Mouse (Mus musculus) CH12.LX (cell line): ENCODE measurements around the gene Smarca2. TPM values are rescaled to one million over a fixed set of nuclear protein-coding genes. Genes with fewer than 3 reads are reported as not detected.
A peak's percentile ranks its signal among the peaks of the same experiment; 100 is the strongest.

ENCODE experiments used
- DNase-seq: peaks from one replicate; pipeline ENCODE4 v3.0.0-alpha.2; 2013; ENCODE audit errors: extremely low read depth
- H3K27ac ChIP-seq: 2 replicates; pipeline ENCODE4 v1.5.1; 2012; ENCODE audit warnings: low read depth, mild to moderate bottlenecking, control low read depth, moderate library complexity; ENCODE audit not compliant: insufficient read depth
- H3K27me3 ChIP-seq: replicated peaks from 2 replicates; pipeline ENCODE3; 2012; ENCODE audit warnings: inconsistent platforms
- H3K36me3 ChIP-seq, 2 experiments: replicated peaks in 1 of 2; 2 replicates each; pipeline versions ENCODE3 to v1.6.1; 2012; ENCODE audit warnings: inconsistent platforms in 1 of 2, low read length in 1 of 2, mild to moderate bottlenecking in 1 of 2, mixed read lengths in 1 of 2, moderate library complexity in 1 of 2; ENCODE audit not compliant: control insufficient read depth in 1 of 2, insufficient read depth in 1 of 2
- H3K4me1 ChIP-seq, 2 experiments: 2 replicates each; pipeline ENCODE4 v1.6.1; 2012; ENCODE audit warnings: inconsistent platforms in 1 of 2, moderate library complexity in 1 of 2; ENCODE audit not compliant: insufficient read depth in 2 of 2, control insufficient read depth in 1 of 2
- H3K4me2 ChIP-seq: 2 replicates; pipeline ENCODE4 v1.6.1; 2012; ENCODE audit warnings: low read depth, mild to moderate bottlenecking, control low read depth; ENCODE audit not compliant: poor library complexity, insufficient read depth, severe bottlenecking
- H3K4me3 ChIP-seq, 3 experiments: fragments of 150-350 bp in 1 of 3; sonication (generic) in 1 of 3; replicated peaks in 1 of 3; 2 replicates each; pipeline versions ENCODE3 to v1.5.1; 2011 to 2012; ENCODE audit warnings: low read depth in 2 of 3, low read length in 2 of 3, mild to moderate bottlenecking in 2 of 3, moderate library complexity in 2 of 3, control low read depth in 1 of 3, improper control_type of control experiment in 1 of 3, inconsistent platforms in 1 of 3, mixed read lengths in 1 of 3; ENCODE audit not compliant: poor library complexity in 1 of 3
- H3K79me2 ChIP-seq: replicated peaks from 2 replicates; pipeline ENCODE4 v1.6.1; 2012; ENCODE audit warnings: mild to moderate bottlenecking, moderate library complexity; ENCODE audit not compliant: control insufficient read depth, poor library complexity, insufficient read depth, severe bottlenecking; ENCODE audit errors: extremely low read depth
- H3K9ac ChIP-seq: 2 replicates; pipeline ENCODE4 v1.6.1; 2012; ENCODE audit warnings: low read depth, mild to moderate bottlenecking, control low read depth, moderate library complexity; ENCODE audit not compliant: insufficient read depth
- H3K9me3 ChIP-seq: replicated peaks from 2 replicates; pipeline ENCODE3; 2012; ENCODE audit warnings: low read length, inconsistent platforms, mixed read lengths
- BHLHE40 ChIP-seq: IDR thresholded peaks from 2 replicates; pipeline ENCODE4 v1.6.1; 2011; ENCODE audit warnings: mild to moderate bottlenecking, low read depth, low read length, improper control_type of control experiment
- CHD1 ChIP-seq: IDR thresholded peaks from 2 replicates; pipeline ENCODE4 v1.6.1; 2012; ENCODE audit warnings: low read depth, low read length, improper control_type of control experiment, inconsistent platforms
- CHD2 ChIP-seq: IDR thresholded peaks from 2 replicates; pipeline ENCODE4 v1.6.1; 2011; ENCODE audit warnings: low read length, improper control_type of control experiment
- CTCF ChIP-seq, 2 experiments: IDR thresholded peaks in 1 of 2; conservative IDR thresholded peaks in 1 of 2; 2 replicates each; pipeline ENCODE4 v1.5.1; 2011 to 2012; ENCODE audit warnings: low read depth in 2 of 2, low read length in 2 of 2, improper control_type of control experiment in 1 of 2, inconsistent platforms in 1 of 2, mild to moderate bottlenecking in 1 of 2, moderate library complexity in 1 of 2
- E2F4 ChIP-seq: IDR thresholded peaks from 2 replicates; pipeline ENCODE4 v1.6.1; 2011; ENCODE audit warnings: low read depth, low read length, improper control_type of control experiment; ENCODE audit not compliant: insufficient replicate concordance
- ELF1 ChIP-seq: IDR thresholded peaks from 2 replicates; pipeline ENCODE4 v1.6.1; 2014; ENCODE audit warnings: low read depth, mild to moderate bottlenecking, inconsistent platforms, low read length, improper control_type of control experiment
- ETS1 ChIP-seq: conservative IDR thresholded peaks from 2 replicates; pipeline ENCODE4 v1.6.1; 2012; ENCODE audit warnings: low read depth, mild to moderate bottlenecking, inconsistent platforms, low read length, improper control_type of control experiment, moderate library complexity
- GABPA ChIP-seq: IDR thresholded peaks from 2 replicates; pipeline ENCODE4 v1.6.1; 2012; ENCODE audit warnings: low read depth, low read length, improper control_type of control experiment, inconsistent platforms; ENCODE audit not compliant: insufficient replicate concordance
- HCFC1 ChIP-seq: IDR thresholded peaks from 2 replicates; pipeline ENCODE4 v1.6.1; 2012; ENCODE audit warnings: low read depth, mild to moderate bottlenecking, inconsistent platforms, low read length, improper control_type of control experiment
- IRF4 ChIP-seq: IDR thresholded peaks from 2 replicates; pipeline ENCODE4 v1.6.1; 2014; ENCODE audit warnings: low read depth, mild to moderate bottlenecking, inconsistent platforms, low read length, improper control_type of control experiment
- JUN ChIP-seq: IDR thresholded peaks from 2 replicates; pipeline ENCODE4 v1.6.1; 2011; ENCODE audit warnings: low read depth, mild to moderate bottlenecking, low read length, improper control_type of control experiment, moderate library complexity; ENCODE audit not compliant: insufficient read depth
- JUND ChIP-seq: conservative IDR thresholded peaks from 2 replicates; pipeline ENCODE4 v1.6.1; 2011; ENCODE audit warnings: low read depth, low read length, improper control_type of control experiment
- KAT2A ChIP-seq: IDR thresholded peaks from 2 replicates; pipeline ENCODE4 v1.6.1; 2012; ENCODE audit warnings: low read length, improper control_type of control experiment, inconsistent platforms; ENCODE audit not compliant: insufficient replicate concordance
- MAFK ChIP-seq: IDR thresholded peaks from 2 replicates; pipeline ENCODE4 v1.6.1; 2011; ENCODE audit warnings: low read length, improper control_type of control experiment; ENCODE audit not compliant: insufficient replicate concordance
- MAX ChIP-seq: IDR thresholded peaks from 2 replicates; pipeline ENCODE4 v1.6.1; 2011; ENCODE audit warnings: low read length, improper control_type of control experiment
- MAZ ChIP-seq: IDR thresholded peaks from 2 replicates; pipeline ENCODE4 v1.6.1; 2012; ENCODE audit warnings: low read depth, mild to moderate bottlenecking, inconsistent platforms, low read length, improper control_type of control experiment, moderate library complexity
- MEF2A ChIP-seq: IDR thresholded peaks from 2 replicates; pipeline ENCODE4 v1.6.1; 2014; ENCODE audit warnings: low read depth, mild to moderate bottlenecking, inconsistent platforms, low read length, improper control_type of control experiment, borderline replicate concordance
- NELFE ChIP-seq: IDR thresholded peaks from 2 replicates; pipeline ENCODE4 v1.6.1; 2011; ENCODE audit warnings: low read depth, low read length, improper control_type of control experiment
- NRF1 ChIP-seq: IDR thresholded peaks from 2 replicates; pipeline ENCODE4 v1.6.1; 2014; ENCODE audit warnings: low read depth, mild to moderate bottlenecking, inconsistent platforms, low read length, improper control_type of control experiment, moderate library complexity
- POLR2A ChIP-seq: IDR thresholded peaks from 2 replicates; pipeline ENCODE4 v1.6.1; 2011; ENCODE audit warnings: low read depth, mild to moderate bottlenecking, improper control_type of control experiment, low read length
- POLR2AphosphoS2 ChIP-seq: IDR thresholded peaks from 2 replicates; pipeline ENCODE4 v1.6.1; 2011; ENCODE audit warnings: low read depth, low read length, improper control_type of control experiment
- RAD21 ChIP-seq: IDR thresholded peaks from 2 replicates; pipeline ENCODE4 v1.6.1; 2011; ENCODE audit warnings: low read depth, mild to moderate bottlenecking, low read length, improper control_type of control experiment, moderate library complexity
- RCOR1 ChIP-seq: conservative IDR thresholded peaks from 2 replicates; pipeline ENCODE4 v1.6.1; 2012; ENCODE audit warnings: low read depth, mild to moderate bottlenecking, inconsistent platforms, low read length, improper control_type of control experiment
- SIN3A ChIP-seq: IDR thresholded peaks from 2 replicates; pipeline ENCODE4 v1.6.1; 2012; ENCODE audit warnings: low read length, improper control_type of control experiment, inconsistent platforms
- SMC3 ChIP-seq: IDR thresholded peaks from 2 replicates; pipeline ENCODE4 v1.6.1; 2011; ENCODE audit warnings: low read depth, low read length, improper control_type of control experiment
- TCF12 ChIP-seq: IDR thresholded peaks from 2 replicates; pipeline ENCODE4 v1.6.1; 2014; ENCODE audit warnings: low read depth, mild to moderate bottlenecking, inconsistent platforms, low read length, improper control_type of control experiment
- UBTF ChIP-seq: IDR thresholded peaks from 2 replicates; pipeline ENCODE4 v1.6.1; 2012; ENCODE audit warnings: low read depth, mild to moderate bottlenecking, inconsistent platforms, low read length, improper control_type of control experiment, moderate library complexity
- USF1 ChIP-seq: IDR thresholded peaks from 2 replicates; pipeline ENCODE4 v1.6.1; 2014; ENCODE audit warnings: low read depth, mild to moderate bottlenecking, inconsistent platforms, low read length, improper control_type of control experiment
- USF2 ChIP-seq: conservative IDR thresholded peaks from 2 replicates; pipeline ENCODE4 v1.6.1; 2011; ENCODE audit warnings: low read depth, low read length, improper control_type of control experiment
- ZC3H11A ChIP-seq: IDR thresholded peaks from 2 replicates; pipeline ENCODE4 v1.6.1; 2012; ENCODE audit warnings: low read depth, mild to moderate bottlenecking, inconsistent platforms, low read length, improper control_type of control experiment
- ZKSCAN1 ChIP-seq: IDR thresholded peaks from 2 replicates; pipeline ENCODE4 v1.6.1; 2012; ENCODE audit warnings: low read depth, inconsistent platforms, low read length, improper control_type of control experiment, borderline replicate concordance
- ZMIZ1 ChIP-seq: IDR thresholded peaks from 2 replicates; pipeline ENCODE4 v1.6.1; 2012; ENCODE audit warnings: low read depth, mild to moderate bottlenecking, inconsistent platforms, low read length, improper control_type of control experiment
- ZNF384 ChIP-seq: IDR thresholded peaks from 2 replicates; pipeline ENCODE4 v1.6.1; 2012; ENCODE audit warnings: low read depth, low read length, improper control_type of control experiment, inconsistent platforms
- dilution Hi-C: fragments of 300-500 bp; cut with MboI; formaldehyde crosslinking; loops from 2 replicates; pipeline ENCODE4 v1.14.3; 2020; ENCODE audit warnings: low sequenced_read_pairs; ENCODE audit not compliant: extremely low pct_unique_long_range_greater_than_20kb, extremely low pct_ligation_motif_present
- in situ Hi-C: fragments of 300-500 bp; cut with MboI; formaldehyde crosslinking; loops from 3 replicates; pipeline ENCODE4 v1.14.3; 2019; ENCODE audit warnings: low sequenced_read_pairs, low pct_ligation_motif_present, low pct_unique_long_range_greater_than_20kb, mixed read lengths
- polyA plus RNA-seq: library from polyadenylated mRNA; unstranded; fragments of >175 nt; gene quantifications from 2 replicates; pipeline ENCODE4 v1.2.1, GENCODE M21; 2012; ENCODE audit warnings: low read depth; ENCODE audit not compliant: insufficient read length
- total RNA-seq, 2 experiments: library from RNA; depleted of rRNA; stranded (reverse); fragments of 300-350 nt in 1 of 2; fragments of >200 nt in 1 of 2; gene quantifications; 2 replicates each; pipeline ENCODE4 v1.2.3; 2012 to 2014

Smarca2 gene
- total and polyA plus RNA-seq, 3 experiments, result 19.4 to 47.1 (median 21.8) TPM

DNA sequence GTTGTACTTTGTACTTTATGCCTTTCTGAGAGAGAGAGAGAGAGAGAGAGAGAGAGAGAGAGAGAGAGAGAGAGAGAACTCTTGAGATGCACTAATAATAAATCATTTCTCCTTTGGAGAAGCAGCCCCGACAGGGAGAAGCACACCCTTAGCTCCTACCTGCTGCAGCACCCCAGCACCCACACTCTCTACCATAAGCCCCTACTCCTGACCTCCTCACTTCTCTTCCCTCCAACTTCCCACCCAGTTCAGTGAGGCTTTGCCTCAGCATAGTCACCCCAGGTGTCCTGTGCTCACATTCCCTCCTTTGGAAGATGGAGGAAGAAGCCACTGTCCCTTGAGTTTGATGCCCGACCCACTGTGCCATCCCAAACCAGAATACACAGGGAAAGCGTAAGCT, 40.2 kb downstream of the Smarca2 start:
- H3K79me2 ChIP-seq, result no peaks in the 10 kb centered on the region
- in situ Hi-C loops, result no loop called here
- peak overlapping the region; percentile 27 for H3K27ac ChIP-seq
- TF ChIP-seq ZNF384, result no peak
- no peak for TF ChIP-seq UBTF
- peaks cover 32 to 85% of the 10 kb centered on the region in 2 experiments for H3K4me1 ChIP-seq
- H3K36me3 ChIP-seq, result peaks cover 17 to 54% of the 10 kb centered on the region in 2 experiments
- no peak overlapping the region for H3K4me3 ChIP-seq
- dilution Hi-C loops, result no loop called here
- H3K9me3 ChIP-seq, result no peaks in the 10 kb centered on the region
- no peak overlapping the region for H3K9ac ChIP-seq
- no peaks in the 10 kb centered on the region for H3K27me3 ChIP-seq
- no peak for DNase-seq
- no peak overlapping the region for H3K4me2 ChIP-seq

- in situ Hi-C loops, result no loop called here
- dilution Hi-C loops, result no loop called here
- H3K4me1 ChIP-seq, result peaks cover 35 to 94% of the 10 kb centered on the region in 2 experiments
- H3K79me2 ChIP-seq, result no peaks in the 10 kb centered on the region
- H3K27ac ChIP-seq, result peak overlapping the region; percentile 89
- peaks cover 8 to 44% of the 10 kb centered on the region in 2 experiments for H3K36me3 ChIP-seq
- H3K9me3 ChIP-seq, result no peaks in the 10 kb centered on the region
- no peak overlapping the region for H3K4me3 ChIP-seq
- peak overlapping the region; percentile 37 for H3K9ac ChIP-seq
- no peaks in the 10 kb centered on the region for H3K27me3 ChIP-seq
- DNase-seq, result peak; percentile 92
- peak overlapping the region; percentile 90 for H3K4me2 ChIP-seq
- TF ChIP-seq KAT2A (no peak), TCF12 (peak; percentile 95), ZKSCAN1 (no peak), IRF4 (peak; percentile 99), CHD1 (no peak), MEF2A (peak; percentile 97), HCFC1 (0 out of 2 replicates have a peak, but pooled peaks have one; percentile 15), E2F4 (no peak), ZNF384 (no peak), SIN3A (no peak), MAZ (peak; percentile 76), SMC3 (no peak), POLR2AphosphoS2 (no peak), UBTF (no peak), RCOR1 (peak; percentile 64; the same call in 1 of the 2 replicates), USF1 (no peak), ELF1 (peak; percentile 71), NRF1 (no peak), JUND (peak; percentile 79; the same call in 1 of the 2 replicates), ZMIZ1 (no peak), NELFE (no peak), ZC3H11A (no peak), USF2 (no peak), ETS1 (peak; percentile 92), POLR2A (no peak), RAD21 (peak; percentile 14; the same call in 1 of the 2 replicates), CTCF (conservative IDR thresholded peaks at IDR 0.05 in 1 of 2, IDR thresholded peaks at IDR 0.05 in 1 of 2; ENCODE audit: low read depth in 2 of 2, low read length in 2 of 2) (no peak), GABPA (no peak), BHLHE40 (peak; percentile 90), JUN (peak; percentile 81), MAFK (peak; percentile 86), MAX (no peak), CHD2 (peak; percentile 94)
Observed at GRCm38 (mm10) chr19:26646128-26646527, 41.3 kb downstream of the Smarca2 start.
